Mouse (Mus musculus): ENCODE results near the gene Noct. TPM values are rescaled to one million over a fixed set of nuclear protein-coding genes. Genes with fewer than 3 reads are reported as not detected.
"Not testable (repeated sequence)": the region's sequence is repeated elsewhere in the genome, so short reads cannot be mapped to it uniquely, and the experiment has no call there.

Noct gene
- polyA plus RNA-seq (2015; fragmentation: Nextera tagmentation; extraction: Ambion mirVana) = 10.2 and 11.3 TPM in 2 replicates

DNA sequence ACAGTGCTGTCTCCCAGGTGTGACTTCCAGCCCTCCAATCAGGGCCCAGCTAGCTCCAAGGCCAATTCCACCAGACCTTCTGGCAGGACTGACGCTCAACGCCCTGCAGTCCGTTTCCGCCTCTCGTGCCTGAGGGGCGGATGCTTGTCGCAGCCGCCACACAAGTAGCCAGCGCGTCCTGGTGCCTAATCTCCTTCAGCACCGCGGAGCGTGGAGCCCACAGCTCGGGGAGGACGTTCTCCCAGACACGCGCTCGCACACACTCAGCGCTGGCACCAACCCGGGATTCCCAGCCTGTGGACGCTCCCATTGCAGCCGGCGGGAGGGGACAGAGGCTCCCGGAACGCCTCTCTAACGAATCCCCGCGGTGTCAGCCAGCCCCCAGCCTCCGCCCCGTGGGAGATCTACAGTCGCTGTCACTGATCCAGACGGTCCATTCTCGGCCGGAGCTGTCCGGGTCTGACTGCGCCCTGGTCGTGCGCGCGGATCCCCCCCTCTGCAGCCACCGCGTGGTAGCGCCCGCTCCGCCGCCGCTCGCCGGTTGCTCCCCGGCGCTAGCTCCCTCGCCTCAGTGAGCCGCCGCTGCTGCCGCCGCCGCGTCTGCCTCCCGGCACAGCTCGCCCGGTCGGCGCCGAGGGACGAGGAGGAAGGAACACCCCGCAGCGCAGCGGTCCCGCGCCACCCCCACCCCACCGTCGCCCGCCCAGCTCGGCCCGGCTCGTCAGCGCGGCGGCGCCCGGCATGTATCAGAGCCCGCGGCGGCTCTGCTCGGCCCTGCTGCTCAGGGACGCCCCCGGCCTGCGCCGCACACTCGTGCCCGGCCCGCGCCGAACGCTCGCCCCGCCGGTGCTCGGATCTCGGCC is at the start of gene Noct:
Gene Noct (plus strand): TSS at position 85 of the 863 bp plus-strand sequence.
- DNase-seq (ENCODE audit: low spot score) = peak; percentile 89

DNA sequence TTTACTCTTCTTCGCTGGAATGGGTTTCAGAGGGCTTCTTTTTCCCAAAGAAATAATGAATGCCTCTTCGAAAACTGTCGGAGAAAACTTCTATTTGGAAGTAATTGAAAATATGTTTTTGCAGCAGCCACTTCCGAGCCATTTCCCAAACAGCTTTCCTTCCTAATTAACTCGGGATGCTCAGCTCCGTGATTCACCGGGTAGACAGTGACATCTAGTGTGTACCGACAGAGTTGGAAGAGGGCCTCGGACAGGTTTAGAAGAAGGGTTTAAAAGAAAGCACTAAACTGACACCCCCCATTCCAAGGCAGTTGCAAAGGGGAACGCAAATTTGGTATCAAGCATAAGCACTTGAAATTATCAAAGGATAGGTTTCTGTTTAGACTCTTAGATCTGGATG is 46.1 kb upstream of the Noct start:
- no peak for DNase-seq (ENCODE audit: low spot score)

DNA sequence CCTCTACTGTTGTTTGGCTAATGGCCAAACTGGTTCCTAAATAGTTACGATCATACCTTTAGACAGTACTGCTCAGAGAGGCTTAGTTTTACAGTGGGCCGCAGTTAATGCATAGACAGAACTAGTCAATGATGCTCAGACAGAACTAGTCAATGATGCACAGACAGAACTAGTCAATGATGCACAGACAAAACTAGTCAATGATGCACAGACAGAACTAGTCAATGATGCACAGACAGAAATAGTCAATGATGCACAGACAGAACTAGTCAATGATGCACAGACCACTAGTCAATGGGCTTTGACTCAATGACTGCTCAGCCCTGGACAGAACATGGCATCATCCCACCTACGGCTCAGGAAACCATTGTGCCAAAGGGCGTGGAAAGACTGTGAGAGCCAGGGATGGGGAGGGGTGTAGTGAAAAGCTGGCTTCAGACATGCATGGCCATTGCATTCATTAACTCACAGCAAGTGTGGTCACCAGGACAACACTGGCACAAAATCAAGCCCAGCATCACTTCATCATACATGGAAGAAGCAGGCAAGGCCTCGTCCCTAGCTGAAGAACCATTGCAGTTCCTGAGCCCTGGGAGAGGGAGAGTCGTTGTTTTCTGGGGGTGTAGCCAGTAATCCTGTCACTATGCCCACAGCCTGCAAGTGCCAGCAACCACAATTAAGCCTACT is 44.6 kb upstream of the Noct start:
- no peak for DNase-seq (ENCODE audit: low spot score)

DNA sequence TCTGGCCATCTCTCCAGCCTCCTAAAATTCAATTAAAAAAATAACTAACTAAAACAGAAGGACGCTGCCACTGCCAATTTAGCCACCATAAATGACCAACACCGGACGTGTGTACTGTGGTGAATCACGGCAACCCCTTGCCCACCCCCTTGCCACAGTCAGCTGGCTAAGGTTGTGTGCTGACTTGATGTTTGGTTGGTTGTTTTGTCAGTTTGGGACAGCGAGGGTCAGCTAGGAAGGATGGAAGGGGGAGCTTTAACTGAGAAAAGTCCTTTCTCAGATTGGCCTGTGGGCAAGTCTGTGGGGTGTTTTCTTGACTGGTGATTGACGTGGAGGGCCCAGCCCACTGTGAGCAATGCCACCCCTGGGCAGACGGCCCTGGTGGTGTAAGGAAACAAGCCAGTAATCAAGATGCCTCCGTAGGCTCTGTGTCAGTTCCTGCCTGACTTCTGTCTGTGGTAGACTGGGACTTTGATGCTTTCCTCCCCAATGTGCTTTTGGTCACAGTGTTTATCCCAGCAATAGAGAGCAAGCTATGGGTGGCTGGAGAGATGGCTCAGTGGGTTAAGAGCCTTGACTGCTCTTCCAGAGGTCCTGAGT is 43.8 kb upstream of the Noct start:
- no peak for DNase-seq (ENCODE audit: low spot score)

DNA sequence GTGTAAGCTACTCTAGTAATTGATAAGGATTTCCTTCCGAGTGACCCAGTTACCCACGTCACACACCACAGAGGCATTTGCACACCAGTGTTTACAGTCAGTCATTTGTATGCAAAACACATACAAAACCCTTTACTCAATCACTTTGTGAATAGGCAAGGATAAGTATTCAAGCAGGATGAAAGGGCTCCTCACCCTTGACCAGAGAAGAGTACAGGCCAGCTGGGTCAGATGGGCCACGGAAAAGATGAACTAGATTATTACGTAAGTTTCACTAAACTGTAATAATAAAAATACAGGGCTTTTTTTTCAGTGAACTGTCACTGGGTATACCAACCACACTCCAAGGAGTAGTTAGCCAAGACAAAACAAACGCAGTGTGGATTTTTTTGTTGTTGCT is 41.8 kb upstream of the Noct start:
- no peak for DNase-seq (ENCODE audit: low spot score)

DNA sequence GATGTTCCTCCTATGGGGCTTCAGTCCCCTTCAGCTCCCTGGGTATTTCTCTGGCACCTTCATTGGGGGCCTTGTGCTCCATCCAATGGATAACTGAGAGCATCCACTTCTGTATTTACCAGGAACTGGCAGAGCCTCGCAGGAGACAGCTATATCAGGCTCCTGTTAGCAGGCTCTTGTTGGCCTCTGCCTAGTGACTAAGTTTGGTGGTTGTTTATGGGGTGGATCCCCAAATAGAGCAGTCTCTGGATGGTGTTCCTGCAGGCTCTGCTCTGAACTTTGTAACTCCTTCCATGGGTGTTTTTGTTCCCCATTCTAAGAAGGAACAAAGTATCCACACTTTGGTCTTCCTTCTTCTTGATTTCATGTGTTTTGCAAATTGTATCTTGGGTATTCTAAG is 40.7 kb upstream of the Noct start:
- not testable (repeated sequence) for DNase-seq (ENCODE audit: low spot score)

DNA sequence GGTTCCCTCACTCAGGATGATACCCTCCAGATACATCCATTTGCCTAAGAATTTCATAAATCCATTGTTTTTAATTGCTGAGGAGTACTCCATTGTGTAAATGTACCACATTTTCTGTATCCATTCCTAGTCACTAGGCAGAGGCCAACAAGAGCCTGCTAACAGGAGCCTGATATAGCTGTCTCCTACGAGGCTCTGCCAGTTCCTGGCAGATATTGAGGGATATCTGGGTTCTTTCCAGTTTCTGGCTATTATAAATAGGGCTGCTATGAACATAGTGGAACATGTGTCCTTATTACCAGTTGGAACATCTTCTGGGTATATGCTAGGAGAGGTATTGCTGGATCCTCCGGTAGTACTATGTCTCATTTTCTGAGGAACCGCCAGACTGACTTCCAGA is 40.3 kb upstream of the Noct start:
- DNase-seq (ENCODE audit: low spot score) = not testable (repeated sequence)

DNA sequence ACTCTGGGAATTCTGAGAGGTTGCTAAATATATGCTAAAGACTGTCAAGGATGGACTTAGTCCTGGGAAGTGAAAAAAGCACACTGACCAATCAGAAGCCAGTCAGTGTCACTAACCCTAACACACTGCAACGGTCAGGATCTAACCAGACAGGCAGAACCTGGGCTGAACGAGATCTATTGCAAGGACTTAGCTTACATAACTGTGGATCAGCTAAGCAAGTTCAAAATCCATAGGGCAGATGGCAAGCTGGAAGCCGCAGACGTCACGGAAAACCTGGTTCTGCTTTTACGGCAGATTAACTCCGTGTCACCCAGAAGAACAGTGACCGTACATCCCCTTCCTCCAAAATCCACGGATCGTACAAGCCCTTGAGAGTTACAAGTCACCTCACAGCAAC is 39.5 kb upstream of the Noct start:
- DNase-seq (ENCODE audit: low spot score) = no peak

DNA sequence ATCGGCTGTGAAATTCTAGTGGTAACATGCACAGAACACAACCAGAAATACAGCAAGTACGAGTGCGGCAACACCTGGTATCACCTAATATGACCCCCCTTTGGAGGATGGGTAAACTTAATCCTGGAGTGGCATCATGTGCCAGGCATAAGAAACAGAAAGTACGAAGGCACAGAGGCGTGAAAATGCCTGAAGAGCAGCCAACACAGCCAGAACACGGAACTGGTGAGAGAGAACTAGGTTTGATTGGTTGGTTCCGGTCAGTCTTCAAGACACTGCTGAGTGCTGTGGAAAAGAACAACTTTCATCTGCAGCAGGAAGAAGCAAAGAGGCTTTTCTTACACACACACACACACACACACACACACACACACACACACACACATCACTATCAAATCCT is 38.8 kb upstream of the Noct start:
- no peak for DNase-seq (ENCODE audit: low spot score)

DNA sequence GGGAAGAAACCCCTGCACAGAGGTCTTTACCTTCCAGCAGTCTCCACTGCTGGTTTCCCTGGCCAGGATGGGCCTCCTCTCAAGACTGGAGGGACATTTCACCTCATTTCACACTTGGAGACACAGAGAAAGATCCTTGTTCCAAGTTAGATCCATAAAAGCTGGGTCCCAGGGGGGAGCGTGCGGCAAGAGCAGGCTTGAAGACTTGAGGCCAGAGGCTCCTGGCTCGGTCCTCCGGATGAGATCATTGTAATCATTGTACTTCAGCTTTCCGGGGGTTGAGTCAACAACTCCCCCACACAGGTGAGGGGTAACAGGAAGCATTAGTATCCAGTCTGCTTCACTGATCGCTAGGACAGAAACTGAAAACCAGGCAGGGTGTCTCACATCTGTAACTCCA is 30.2 kb upstream of the Noct start:
- DNase-seq (ENCODE audit: low spot score) = no peak

DNA sequence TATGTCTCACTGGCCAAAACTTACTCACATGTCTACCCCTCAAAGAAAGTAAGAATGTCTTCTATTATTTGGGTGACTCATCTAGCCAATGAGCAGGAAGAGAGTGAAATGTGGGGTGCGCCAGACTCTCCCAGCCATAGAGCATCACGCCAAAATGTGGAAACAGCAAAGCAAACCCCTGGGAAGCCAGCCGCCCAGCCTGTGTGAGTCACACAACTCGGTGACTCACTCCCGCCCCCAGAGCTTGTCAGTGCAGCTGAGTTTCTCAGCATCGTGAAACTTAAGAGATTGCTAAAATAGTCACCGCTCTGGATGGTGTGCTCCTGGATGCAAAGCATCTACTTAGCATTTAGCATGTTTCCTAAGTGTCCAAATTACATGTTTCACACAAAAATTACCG is 28.9 kb upstream of the Noct start:
- no peak for DNase-seq (ENCODE audit: low spot score)

DNA sequence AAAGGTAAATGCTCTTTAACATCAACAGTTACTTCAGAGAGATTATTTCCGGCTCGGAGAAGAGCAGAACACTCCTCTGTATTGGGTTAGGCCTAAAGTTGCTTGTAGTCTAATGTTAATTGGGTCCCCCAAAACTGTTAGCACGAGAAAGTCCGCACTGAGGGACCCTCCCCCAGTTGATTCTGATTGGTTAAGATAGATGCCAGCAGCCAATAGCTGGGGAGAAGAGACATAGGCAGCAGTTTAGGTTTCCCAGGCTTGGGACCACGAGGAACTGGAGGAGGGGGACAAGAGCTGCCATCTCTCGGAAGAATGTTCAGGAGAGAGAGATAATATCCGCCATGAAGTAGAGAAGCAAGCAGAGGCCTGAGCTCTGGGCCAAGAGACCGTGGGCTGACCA is 28.5 kb upstream of the Noct start:
- no peak for DNase-seq (ENCODE audit: low spot score)

DNA sequence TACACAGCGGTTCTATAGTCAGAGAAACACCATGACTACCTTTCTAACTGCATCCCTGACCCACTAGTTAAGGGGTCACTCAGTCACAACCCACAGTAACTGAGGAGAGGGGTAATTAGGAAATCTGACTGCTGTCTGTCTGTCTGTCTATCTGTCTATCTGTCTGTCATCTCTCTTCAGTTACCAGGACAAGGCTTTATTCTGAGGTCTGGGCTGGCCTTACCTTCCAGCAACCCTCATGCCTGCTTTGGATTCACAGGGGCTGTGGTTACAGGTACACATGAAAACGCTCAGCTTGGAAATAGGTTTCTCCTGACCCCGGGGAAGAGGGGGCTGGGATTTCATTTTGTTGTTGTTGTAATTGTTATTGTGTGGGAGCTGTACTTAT is 27.5 kb upstream of the Noct start:
- no peak for DNase-seq (ENCODE audit: low spot score)

DNA sequence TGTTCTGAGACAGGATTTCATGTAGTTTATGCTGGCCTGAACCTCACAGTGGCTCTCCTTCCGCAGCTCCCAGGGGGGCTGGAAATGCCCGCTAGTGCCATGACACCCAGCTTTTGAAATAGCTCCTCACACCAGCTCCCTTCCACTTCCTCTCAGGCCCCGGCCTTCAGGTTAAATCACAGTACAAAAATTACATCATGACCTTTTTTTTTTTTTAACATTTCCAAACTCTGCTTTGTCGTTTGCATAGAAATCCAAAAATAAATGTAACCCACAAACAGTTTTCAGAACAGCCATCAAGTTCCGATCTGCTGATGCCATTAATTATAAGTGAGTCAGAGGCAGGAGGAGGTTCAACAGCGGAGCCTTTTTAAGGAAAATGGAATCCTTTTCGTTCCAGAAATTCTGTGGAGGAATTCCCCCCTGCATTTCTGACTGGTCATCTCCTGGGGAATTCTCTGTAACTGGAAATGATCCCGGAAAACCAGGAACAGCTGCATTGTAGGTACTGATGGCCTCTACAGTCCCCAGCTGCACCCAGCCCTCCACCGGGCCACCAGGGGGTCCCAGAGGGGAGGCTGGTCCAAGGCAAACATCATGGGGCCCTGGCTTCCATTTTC is 27.0 kb upstream of the Noct start:
- no peak for DNase-seq (ENCODE audit: low spot score)

DNA sequence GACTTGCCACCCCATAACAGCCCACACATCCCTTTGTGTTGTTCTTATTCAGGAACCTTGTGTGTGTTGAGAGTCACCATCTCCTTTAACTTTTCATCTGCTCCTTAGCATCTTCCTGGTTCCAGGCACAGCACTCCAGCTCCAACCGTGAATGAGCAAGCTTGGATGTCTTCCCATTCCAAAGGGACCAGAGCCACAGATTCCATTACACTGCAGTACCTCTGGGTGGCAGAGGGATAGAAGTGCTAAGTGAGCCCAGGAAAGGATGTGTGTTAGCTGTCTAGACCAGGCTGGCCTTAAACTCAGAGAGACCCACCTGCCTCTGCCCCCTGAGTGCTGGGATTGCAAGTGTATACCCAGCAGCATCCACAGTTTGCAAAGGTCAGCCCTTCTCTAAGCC is 26.0 kb upstream of the Noct start:
- DNase-seq (ENCODE audit: low spot score) = no peak

DNA sequence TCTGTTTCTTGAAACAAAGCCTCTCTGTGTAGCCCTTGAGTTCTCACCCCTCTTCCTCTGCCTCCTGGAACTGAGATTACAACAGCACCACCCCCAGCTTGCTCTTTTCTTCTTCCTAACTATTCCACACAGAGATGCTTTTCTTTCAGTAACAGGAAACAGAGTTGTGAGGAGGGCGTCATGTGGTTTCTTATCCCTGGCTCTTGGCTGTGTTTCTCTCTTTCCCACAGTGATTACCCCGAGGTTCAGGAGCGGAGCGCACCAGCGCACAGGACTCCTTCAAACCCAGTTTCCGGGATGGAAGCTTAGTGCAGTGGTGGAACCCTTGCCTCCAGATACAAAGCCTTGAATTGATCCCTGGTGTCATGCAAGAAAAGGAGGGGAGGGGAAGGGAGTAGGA is 25.1 kb upstream of the Noct start:
- DNase-seq (ENCODE audit: low spot score) = no peak

DNA sequence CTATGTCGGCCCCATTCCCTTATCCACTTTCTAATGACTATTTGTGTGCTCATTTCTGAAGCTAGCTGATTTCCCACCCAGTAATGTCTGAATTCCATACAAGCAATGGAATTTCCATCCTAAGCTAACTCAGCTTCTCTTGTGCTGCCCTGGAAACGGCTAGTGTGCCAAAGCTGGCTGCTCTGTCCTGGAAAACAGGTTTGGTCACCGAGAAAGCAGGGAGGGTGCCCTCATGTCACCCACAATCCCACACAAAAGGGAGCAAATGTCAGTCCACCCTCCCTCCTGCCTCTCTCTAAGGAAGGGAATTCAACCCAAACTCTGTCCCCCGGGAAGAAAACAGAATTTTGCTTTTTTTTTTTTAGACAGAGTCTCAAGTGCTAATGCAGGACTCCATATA is 23.9 kb upstream of the Noct start:
- no peak for DNase-seq (ENCODE audit: low spot score)

DNA sequence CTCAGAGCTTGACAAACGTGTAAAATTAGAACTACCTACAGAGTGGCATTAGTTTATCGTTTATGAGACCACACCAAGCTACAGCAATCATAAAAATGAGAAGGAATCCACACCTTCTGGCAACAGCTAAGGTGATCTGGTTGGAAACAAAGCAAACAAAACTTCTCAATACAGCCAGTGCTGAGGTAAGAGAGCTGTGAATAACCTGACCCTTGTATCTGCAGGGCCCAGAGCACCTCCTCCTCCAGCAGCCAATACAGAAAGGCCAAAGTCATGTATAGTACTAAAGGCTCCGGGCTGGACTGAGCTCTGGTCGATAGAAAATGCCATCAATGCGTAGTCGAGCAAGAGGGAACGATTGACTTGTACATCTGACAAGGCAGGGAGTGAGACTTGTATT is 23.4 kb upstream of the Noct start:
- no peak for DNase-seq (ENCODE audit: low spot score)

DNA sequence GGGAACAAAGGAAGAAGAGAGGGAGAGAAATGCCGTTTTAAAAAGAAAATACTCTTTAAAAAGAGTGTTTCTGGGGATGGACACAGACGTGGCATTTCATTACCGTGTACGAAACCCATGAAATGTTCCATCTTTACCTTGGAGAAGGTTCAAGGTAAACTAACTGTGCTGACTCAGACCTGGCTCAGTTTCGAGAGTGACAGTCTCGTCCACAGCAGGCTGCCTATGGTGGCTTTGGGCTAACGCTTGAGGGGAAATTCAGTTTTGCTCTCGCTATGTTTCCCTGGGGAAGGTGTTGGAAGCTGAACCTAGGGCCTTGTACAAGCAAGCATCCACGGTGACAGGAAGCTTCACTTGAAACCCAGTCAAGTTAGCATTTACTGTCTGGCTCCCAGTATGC is 22.3 kb upstream of the Noct start:
- DNase-seq (ENCODE audit: low spot score) = no peak

DNA sequence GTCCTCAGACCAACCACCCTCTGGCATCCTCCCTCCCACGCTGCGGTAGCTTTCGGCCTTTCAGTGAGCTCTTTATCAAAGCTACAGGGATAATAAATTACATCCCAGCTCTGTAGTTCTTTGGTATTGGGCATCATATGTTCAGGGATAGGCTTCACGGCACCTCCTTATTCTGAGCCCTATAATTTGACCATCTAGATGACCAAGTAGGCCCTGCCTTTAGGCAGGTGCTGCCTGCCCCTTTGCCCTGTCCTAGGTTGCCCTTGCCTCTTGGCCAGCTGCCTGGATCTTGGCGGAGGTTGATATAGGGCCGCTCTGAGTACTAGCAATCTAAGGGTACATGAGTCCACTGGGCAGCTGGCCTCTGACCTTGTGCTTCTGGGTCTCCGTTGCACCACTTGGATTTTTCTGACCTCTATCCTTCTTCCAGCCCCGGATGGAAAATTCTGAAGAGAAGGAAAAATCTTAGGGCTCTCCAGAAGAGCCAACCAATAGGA is 21.7 kb upstream of the Noct start:
- no peak for DNase-seq (ENCODE audit: low spot score)

DNA sequence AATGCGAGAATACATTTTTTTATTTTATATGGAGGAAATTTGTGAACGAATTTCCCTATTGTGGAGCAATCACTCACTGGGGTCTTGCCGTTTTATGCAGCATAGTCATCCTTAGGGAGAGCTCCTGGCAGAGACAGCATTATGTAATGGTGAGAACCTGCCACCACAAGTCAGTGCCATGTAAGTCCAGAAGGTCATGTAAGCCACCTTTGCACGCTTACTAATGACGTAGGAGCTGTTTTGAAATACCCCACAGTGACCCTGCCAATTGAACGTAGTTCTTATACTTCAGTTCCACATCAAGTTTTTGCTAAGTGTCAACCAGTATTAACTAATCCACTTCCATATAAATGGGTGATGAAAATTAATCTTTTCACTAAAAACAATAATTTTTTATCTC is 20.3 kb upstream of the Noct start:
- DNase-seq (ENCODE audit: low spot score) = no peak

DNA sequence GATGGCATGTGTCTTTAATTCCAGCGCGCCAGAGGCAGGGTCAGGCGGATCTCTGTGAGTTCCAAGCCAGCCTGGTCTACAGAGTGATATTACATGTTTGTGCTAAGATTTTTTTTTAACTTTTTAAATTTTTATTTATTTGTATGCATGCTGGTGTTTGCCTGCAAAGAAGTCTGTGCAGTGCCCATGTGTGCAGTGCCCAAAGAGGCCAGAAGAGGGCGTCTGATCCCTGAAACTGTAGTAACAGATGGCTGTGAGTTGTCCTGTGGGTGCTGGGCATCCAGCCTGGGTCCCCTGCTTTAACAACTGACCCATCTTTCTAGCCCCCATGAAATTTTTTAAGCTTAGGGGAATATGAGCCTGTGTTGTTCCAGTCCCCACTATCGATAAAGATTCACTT is 19.8 kb upstream of the Noct start:
- DNase-seq (ENCODE audit: low spot score) = no peak

Measured in thymus, postnatal 0 days (tissue).